Mouse (Mus musculus) cerebellum, adult 11 months (tissue): ENCODE measurements around the gene Lrrc20.
A peak's percentile ranks its signal among the peaks of the same experiment; 100 is the strongest.
"Not testable (repeated sequence)": the region's sequence is repeated elsewhere in the genome, so short reads cannot be mapped to it uniquely, and the experiment has no call there.

Experiments
- DNase-seq: peaks from one replicate; pipeline ENCODE4 v3.0.0; 2022

Gene Lrrc20

DNA sequence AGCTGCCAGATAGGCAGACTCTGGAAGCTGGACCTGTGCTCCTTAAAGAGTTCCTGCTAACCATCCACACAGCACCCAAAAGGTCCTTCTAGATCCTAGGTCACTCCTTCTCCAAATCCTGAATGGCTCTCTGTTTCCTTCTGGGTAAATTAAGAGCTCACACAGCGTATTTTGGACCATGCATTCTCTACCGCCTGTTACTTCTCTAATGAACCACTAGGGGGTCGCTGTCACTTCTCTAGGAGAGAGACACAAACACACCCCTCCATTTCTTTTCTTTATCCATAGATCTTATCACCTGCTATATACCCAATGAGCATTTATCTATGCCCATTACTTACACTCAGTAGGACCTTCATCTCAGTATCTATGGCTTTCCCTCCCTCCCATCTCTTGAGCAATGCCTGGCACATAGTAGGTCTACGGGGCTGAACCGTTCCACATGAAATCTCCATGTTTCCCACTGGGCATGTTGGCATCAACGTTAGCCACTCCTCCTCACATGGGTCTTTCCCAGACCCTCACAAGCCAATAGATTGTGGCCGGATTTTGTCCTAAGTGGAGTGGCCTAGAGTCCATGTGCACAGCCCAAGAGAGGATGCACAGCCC is 111.7 kb downstream of the Lrrc20 start:
- DNase-seq = no peak

DNA sequence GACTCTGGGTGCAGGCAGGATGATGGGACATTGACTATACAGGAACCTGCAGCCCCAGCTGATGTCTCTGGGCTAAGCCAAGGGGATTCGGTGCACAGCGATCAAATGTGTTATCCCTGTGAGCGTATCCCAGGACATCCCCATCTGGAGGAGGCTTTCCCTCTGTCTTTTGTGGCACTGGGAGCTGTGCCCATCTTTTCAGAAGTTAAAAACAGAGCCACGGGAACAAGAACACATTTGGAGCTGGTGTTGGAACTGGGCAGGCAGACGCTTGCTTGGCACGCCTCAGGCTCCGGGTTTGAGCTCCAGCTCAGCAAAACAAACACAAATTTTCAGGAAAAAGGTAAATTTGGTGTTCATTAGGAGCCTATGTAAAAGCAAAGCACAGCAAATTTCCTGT is 122.4 kb downstream of the Lrrc20 start:
- no peak for DNase-seq

DNA sequence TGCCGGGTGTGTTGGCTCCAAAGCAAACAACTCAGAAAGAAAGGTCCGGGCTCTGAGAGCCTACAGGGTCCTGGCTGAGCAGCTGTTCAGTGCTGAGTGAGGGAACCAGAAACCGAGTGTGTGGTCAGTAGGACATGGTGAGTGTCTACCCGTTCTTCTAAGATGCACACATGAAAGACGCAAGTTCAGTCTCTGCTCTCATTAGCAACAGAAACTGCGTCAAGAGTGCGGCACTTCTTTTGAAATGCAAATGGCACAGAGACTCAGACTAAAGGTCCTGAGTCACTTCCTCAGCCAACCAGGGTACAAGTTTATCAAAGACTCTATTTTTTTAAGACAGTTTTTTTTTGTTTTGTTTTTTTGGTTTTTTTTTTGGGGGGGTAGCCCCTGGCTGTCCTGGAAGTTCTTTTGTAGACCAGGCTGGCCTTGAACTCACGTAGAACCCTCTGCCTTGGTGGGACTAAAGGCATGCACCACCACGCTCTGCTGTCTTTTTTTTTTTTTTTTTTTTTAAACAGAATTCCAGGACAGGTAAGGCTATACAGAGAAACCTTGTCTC is 124.0 kb downstream of the Lrrc20 start:
- no peak for DNase-seq

DNA sequence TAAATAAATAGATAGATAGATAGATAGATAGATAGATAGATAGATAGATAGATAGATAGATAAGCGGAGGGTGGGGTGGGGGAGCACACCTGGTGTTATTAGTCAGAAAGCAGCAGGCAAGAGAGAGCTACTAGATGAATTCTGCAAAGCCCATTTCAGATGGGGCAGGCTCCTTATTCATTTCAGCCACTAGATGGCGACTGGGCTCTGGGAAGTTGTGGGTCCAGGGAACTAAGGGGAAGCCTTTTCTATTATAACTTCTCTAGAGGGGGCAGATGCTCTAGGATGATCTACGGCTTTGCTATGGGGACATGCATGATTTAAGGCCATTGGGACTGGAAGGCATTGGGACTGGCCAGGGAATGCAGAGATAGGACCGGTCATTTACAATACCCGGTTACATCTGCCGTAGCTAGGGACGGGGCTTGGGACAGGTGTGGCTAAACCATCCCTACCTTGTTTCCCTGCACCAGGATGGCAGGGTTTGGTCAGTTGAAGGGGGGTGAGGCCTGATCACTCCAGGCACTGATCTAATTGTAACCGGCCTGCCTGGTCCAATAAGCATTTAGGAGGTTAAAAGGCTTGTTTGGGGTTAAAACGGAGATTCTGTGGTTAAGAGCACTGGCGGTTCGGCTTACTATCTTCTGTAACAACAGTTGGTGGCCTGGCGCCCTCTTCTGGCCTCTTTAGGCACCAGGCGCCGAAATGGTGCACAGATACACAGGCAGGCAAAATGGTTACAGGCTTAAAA is 126.9 kb downstream of the Lrrc20 start:
- DNase-seq = peak; percentile 20

DNA sequence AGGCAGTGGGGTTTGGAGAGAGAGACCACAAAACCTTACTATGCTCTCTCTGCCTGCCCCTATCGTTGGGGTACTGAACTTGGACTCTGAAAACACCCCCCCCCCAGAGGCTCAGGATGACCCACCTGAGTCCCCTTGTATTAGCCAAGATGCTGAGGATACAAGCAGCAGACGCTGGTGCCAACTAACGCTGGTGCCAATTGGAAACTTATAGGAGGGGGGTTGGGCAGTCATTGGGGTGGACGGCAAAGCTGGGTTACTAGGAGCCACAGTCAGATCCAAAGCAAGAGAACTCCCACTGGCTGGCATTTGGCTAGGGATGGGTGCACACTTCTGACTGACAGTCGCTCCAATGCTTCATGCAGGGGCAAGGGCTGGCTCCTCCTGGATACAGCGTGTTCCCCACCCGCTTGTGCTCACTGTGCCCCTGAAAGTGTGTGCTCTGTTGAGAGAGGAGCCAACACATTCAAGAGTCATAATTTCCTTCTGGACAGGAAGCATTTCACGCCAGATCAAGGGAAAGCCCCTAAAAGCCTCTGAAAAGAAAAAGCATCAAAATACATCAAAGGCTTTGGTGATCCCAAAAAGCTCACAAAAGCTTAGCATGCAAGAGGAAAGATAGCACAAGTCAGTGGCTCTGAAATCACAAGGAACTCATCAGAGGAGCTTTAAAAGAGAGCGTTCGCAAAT is 128.9 kb downstream of the Lrrc20 start:
- DNase-seq = no peak

DNA sequence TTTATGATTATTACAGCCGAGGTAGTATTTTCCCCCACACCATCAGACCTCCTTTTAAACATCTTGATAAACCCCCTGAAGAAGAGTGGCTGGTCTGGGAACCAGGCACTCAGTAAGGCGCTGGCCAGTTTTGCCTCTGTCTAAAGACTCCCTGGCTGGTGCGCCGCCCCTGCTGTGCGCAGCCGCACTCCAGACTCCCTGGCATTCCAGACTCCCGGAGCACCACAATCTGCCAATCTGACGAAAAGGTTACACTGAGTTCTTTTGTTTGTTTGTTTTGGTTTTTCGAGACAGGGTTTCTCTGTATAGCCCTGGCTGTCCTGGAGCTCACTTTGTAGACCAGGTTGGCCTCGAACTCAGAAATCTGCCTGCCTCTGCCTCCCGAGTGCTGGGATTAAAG is 129.8 kb downstream of the Lrrc20 start:
- DNase-seq = not testable (repeated sequence)

DNA sequence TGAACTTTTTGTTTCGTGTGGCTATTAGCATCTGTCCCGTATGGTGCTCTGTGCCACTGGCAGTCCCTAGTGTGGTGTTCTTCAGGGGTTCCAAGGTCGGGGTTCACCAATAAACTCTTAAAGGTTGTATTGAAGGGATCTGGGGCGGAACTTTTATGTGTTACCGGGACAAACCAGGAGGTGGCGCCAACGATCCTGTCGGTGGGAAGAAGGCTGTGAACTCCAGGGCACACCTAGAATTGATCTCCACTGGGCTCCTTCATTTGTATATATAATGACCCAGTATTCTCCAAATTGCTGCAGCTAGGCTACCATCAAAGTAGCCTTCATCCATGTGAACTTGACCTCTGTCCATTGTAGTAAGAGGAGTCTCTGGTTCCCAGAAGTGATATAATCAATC is 130.2 kb downstream of the Lrrc20 start:
- DNase-seq = peak; percentile 33

DNA sequence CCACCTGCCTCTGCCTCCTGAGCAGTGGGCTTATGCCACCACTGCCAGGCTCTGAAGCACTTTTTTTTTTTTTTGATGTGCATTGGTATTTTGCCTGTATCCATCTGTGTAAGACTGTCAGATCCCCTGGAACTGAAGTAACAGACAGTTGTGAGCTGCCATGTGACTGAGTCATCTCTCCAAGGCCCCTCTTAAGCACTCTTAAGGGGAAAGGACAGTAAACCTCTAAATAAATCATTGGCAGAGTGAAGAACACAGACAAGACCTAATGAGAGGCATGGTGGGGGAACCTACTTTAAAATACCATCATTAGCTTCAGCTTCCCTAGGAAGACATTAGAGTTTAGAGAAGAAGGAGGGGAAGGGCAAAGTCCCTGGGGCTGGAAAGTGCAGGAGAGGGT is 132.6 kb downstream of the Lrrc20 start:
- no peak for DNase-seq

DNA sequence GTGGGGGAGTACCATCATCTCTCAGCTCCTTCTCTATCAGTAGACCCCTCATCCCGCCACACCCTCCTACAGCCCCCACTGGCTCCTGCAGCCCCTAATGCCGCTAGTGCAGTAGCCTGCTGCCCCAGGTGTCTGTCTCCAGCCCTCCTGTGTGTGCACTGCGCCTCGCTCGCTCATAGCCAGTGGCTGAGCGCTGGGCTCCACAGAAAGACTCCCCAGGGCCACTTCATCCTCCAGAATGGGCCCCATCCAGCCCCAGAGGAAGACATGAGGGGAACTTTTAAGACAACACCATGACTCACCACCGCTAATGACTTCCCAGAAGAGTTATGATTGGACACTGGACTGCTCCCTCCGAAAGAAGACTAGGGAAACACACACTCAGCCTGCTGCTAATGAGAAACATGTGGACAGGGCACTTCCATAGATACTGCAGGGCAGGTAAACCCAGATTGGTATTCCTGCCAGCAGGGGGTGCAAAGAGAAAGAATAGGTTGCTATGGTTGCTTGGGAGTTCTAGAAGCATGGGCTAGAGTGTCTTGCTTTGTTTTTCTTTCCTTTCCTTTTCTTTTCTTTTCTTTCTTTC is 135.1 kb downstream of the Lrrc20 start:
- DNase-seq = no peak

DNA sequence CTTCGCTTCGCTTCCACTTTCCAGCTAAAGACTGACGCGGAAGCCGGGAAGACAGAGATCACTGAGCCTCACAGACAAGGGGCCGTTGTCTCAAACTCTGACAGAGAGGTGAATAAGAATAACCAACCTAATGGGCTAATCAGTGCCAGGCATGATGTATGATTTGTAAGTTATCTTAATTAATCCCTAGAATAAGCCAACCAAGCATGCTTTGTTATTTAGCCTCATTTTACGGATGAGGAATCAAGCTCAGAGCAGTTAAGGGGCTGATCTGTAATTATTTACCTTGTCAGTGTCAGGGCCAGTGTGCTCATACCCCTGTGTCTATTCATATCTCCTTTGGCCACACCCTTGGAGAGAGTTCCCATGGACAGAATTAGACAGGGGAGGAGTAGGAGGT is 138.7 kb downstream of the Lrrc20 start:
- no peak for DNase-seq

DNA sequence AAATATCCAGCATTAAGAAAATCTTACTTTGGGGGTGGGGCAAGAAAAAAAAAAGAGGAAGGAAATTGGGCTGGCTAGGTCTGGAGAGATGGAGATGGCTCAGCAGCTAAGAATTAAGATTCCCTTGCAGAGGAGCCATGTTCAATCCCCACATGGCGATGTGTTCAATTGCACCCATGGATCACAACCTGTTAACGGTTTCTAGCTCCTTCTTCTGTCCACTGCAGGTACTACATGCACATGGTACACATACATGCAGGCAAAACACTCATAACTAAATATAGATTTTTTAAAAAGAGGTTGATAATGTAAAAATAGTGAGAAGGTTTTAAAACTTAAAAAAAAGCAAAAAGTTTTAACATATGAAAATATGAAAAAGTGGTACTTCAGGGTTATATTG is 142.9 kb downstream of the Lrrc20 start:
- no peak for DNase-seq

DNA sequence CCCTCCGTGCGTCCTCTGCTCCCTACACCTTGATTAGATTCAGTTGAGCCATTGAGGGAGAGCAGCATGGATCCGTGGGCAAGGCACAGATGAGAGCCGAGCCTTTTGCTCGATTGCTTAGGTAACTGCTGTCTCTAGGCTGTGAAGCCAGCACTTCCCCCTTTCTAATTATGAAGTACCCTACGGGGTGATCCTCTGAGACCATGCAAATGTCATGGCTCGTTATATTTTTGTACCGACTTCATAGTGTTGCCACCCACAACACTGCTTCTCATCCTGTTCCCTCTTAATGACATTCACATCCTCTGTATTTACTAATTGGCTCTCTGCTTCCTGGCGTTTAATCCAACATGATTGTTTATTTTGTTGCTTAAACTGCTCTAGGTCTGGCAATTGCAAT is 146.1 kb downstream of the Lrrc20 start:
- no peak for DNase-seq

DNA sequence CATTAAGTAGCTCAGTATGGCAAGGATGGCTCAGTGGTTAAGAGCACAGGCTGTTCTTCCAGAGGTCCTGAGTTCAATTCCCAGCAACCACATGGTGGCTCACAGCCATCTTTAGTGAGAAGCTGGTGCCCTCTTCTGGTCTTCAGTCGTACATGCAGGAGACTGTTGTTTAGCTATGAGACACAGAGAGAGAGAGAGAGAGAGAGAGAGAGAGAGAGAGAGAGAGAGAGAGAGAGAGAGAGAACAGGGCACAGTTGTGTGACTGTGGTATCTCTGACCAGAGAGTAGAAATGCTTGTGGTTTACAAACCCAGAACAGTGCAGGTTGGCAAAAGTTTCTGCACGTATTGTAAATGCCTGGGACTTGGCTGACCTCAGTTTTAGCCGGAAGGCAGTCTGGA is 148.3 kb downstream of the Lrrc20 start:
- DNase-seq = not testable (repeated sequence)

DNA sequence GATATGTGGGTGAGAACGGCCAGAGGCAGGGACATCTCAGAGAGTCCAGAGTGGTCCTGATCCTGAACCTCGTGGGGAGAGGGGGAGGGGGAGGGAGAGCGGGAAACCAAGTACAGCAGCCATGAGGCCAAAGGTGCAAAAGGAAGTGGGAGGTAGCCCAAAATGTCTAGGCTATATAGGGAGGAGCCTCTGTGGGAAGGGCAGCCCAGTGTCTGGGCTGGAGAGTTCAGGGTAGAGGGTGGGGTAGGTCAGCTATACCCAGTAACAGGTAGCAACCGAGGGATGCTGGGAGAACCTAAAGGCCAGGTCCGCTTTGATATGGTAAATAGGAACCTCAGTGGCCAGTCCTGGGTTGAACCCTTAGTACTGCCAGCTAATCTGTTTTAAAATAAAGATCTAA is 149.2 kb downstream of the Lrrc20 start:
- no peak for DNase-seq

DNA sequence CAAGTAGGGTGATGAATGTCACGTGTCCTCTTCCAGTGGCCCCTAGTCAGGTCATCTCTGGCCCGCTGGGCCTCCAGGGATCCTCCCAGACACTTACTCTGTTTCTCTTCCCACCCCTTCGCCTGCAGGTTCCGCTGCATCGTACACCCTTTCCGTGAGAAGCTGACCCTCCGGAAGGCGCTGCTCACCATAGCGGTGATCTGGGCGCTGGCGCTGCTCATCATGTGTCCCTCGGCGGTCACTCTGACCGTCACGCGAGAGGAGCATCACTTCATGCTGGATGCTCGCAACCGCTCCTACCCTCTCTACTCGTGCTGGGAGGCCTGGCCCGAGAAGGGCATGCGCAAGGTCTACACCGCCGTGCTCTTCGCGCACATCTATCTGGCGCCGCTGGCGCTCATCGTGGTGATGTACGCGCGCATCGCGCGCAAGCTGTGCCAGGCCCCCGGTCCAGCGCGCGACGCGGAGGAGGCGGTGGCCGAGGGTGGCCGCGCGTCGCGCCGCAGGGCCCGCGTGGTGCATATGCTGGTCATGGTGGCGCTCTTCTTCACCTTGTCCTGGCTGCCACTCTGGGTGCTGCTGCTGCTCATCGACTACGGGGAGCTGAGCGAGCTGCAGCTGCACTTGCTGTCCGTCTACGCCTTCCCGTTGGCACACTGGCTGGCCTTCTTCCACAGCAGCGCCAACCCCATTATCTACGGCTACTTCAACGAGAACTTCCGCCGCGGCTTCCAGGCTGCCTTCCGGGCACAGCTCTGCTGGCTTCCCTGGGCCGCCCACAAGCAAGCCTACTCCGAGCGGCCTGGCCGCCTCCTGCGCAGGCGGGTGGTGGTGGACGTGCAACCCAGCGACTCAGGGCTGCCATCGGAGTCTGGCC is 150.0 kb downstream of the Lrrc20 start:
- DNase-seq = no peak

DNA sequence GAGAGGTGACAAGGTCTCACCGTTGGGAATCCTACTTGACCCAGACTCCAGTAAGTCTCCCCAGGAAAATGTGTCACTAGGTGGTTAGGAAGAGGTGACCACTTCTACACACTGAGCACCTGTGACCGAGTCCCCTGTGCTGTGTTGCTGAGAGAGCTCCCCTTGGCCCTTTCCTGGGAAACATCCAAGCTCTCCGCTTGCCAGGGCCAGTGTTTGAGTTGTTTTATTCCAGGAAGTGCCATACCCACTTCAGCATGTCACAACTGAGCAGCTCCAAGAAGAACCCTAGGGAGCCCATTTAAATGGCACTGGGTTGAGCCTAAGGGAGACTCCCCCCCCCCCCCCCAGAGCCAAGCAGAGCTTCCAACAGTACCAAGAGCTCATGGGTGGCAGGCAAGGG is 150.9 kb downstream of the Lrrc20 start:
- DNase-seq = no peak

DNA sequence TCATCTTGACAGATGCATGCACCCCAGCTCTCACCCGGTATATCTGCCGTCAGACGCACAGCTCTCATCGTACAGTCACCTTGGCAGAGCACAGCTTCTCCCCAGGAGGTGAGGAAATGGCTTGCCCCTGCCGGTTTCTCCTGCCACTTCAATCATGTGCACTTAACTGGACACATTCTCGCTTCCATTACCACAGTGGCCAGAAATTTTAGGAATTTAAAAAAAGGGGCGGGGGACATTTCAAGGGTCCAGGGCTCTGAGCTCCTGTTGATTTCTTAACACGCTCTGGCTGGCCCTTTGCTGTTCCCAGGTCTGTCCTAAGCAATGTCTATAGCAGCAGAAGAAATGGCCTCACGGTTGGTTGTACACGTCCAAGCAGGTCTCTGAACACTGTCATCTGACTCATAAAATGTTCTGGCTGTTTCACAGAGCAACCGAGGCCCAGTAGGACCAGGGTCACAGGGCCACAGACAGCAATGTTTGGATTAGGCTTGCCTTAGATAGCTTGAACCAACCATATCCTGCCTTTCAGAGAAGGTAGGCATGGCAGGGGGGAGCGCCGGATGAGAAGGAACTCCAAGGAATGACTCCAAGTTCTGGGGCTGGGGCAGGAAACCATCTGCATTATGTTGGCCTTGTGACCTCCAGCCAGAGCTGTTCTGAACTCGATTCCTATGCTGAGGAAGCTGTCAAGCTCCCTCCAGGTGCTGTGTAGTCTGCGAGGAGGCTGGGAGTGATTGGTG is 151.8 kb downstream of the Lrrc20 start:
- no peak for DNase-seq

DNA sequence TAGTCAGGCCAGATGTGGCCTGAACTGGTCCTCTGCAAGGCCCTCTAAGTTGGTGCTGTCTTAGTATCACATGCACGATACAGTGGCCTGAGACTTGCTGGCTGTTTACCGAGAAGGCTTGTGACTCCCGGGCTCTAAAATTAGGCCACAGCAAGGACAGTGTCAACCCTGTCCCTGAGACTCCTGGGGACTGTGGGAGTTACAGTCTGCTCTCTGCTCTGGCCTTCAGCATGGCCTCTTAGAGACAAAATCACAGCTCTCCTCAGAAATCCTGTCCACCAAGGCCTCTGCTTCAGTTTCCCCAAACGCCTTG is 152.3 kb downstream of the Lrrc20 start:
- DNase-seq = no peak
